8 mouse cellular contexts compared by ENCODE assay signal in the genomic region with DNA sequence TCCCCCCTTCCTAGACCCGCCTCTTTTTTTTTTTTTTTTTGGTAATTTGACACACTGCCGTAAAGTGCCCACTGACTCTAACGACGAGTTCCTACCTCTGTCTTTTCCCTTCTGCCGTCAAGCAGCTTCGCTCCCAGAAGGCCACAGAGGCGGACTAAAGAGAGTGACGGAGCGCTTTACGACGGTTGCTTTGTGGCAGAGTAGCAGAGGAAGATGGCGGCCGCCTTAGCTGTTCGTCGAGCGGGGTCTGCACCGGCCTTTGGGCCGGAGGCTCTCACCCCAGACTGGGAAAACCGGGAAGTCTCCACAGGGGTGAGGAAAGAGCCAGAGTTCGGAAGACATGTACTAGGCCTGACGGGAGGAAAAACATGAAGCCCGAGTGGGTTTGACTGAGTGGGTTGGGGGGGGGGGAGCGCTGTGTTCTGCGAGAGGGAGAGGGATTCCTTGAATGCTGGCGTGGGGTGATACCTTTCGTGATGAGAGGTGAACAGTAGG. TPM values are rescaled to one million over a fixed set of nuclear protein-coding genes. Genes with fewer than 3 reads are reported as not detected.
DNase-seq lines count a peak whose midpoint lies in the region; ATAC-seq and TF ChIP-seq lines count a peak whose summit lies in the region.

A gene (plus strand): TSS at position 184 of the 495 bp plus-strand sequence.

- peaks cover 0 to 6% of the 10 kb centered on the region in 2 experiments; a peak in 2 of 4 replicates for H3K4me1 ChIP-seq in ES-E14 (ENCODE audit: control insufficient read depth in 2 of 2, insufficient read depth in 2 of 2, low read length in 2 of 2, poor library complexity in 1 of 2)
- H3K4me1 ChIP-seq in forebrain, embryonic 15.5 days: peaks cover 19% of the 10 kb centered on the region
- peaks cover 2% of the 10 kb centered on the region; the same call in 1 of the 2 replicates for H3K4me1 ChIP-seq in lung, adult 2 months (ENCODE audit: control insufficient read depth, insufficient read depth, low read length)

- peak within 1 kb of the TSS; percentile 72 for H3K27ac ChIP-seq in ES-E14 (ENCODE audit: insufficient read depth, low read depth, low read length, poor library complexity, severe bottlenecking)
- peak within 1 kb of the TSS; percentile 47; the same call in 1 of the 2 replicates for H3K27ac ChIP-seq in forebrain, embryonic 15.5 days (replicated peaks)

- peaks cover 20% of the 10 kb centered on the region for H3K36me3 ChIP-seq in ES-E14 (ENCODE audit: control insufficient read depth, insufficient read depth, low read length, poor library complexity, severe bottlenecking)
- peaks cover 29% of the 10 kb centered on the region for H3K36me3 ChIP-seq in forebrain, embryonic 15.5 days

- H3K27me3 ChIP-seq in forebrain, embryonic 15.5 days: no peaks in the 10 kb centered on the region

- peak; percentile 85 for TF ChIP-seq POLR2A in lung, adult 2 months (IDR thresholded peaks at IDR 0.05; ENCODE audit: borderline replicate concordance, extremely low read depth, low read depth, low read length)

- no peak for TF ChIP-seq CTCF in lung, adult 2 months (IDR thresholded peaks at IDR 0.05; ENCODE audit: insufficient read depth, low read length)

- peak within 1 kb of the TSS; percentile 99 for H3K9ac ChIP-seq in ES-E14 (ENCODE audit: insufficient read depth, low read depth, low read length, poor library complexity, severe bottlenecking)
- H3K9ac ChIP-seq in forebrain, embryonic 15.5 days (replicated peaks): peak within 1 kb of the TSS; percentile 61

- H3K4me2 ChIP-seq in forebrain, embryonic 15.5 days (replicated peaks): peak within 1 kb of the TSS; percentile 73

- WGBS in forebrain, embryonic 15.5 days: under 1% methylated on average over 25 of the region's 26 CpGs
- WGBS in lung, adult 2 months: under 1% methylated on average over 25 of the region's 26 CpGs

- in situ Hi-C loops in ES-E14 (cut with MboI; ENCODE audit: low sequenced_read_pairs in 2 of 2, unreplicated experiment in 2 of 2): loop anchor here in 1 of 2 experiments (5.0 kb wide), 1 partner anchor 92 kb away; a partner anchor contains a TSS

- intact Hi-C loops in heart, postnatal 25 days (cut with DNase I): no loop called here

- peak; percentile 97 for ATAC-seq in forebrain, embryonic 15.5 days (replicated peaks)
- ATAC-seq in neutrophil, adult 5-6 weeks (ENCODE audit: extremely low read depth, insufficient number of reproducible peaks, low FRiP score, poor library complexity, severe bottlenecking): peak; percentile 99

- peak within 1 kb of the TSS; percentile 89 to 99 for H3K4me3 ChIP-seq in ES-E14 (ENCODE audit: insufficient read depth in 1 of 2, low read depth in 1 of 2, low read length in 2 of 2, poor library complexity in 1 of 2, severe bottlenecking in 1 of 2)
- peak within 1 kb of the TSS; percentile 69 for H3K4me3 ChIP-seq in forebrain, embryonic 15.5 days
- peak within 1 kb of the TSS; percentile 92 for H3K4me3 ChIP-seq in lung, adult 2 months (replicated peaks; ENCODE audit: extremely low read depth, low read depth, low read length)

- DNase-seq in ES-E14 (ENCODE audit: low read depth, low spot score): peak; percentile 91
- peak; percentile 95 for DNase-seq in cerebellum, adult 11-12 months
- peak; percentile 88 for DNase-seq in heart, postnatal 25 days (ENCODE audit: low spot score)
- peak; percentile 91 to 97 for DNase-seq in layer of hippocampus, adult 18-20 months (ENCODE audit: low spot score in 2 of 2)
- DNase-seq in lung, adult 2 months: peak; percentile 85
- DNase-seq in thymus, adult 18-20 months: peak; percentile 86 to 94

- H3K9me3 ChIP-seq in ES-E14 (ENCODE audit: control insufficient read depth, insufficient read depth, low read depth, low read length): no peaks in the 10 kb centered on the region
- H3K9me3 ChIP-seq in forebrain, embryonic 15.5 days: no peaks in the 10 kb centered on the region

TF ChIP-seq in ES-E14, 5 proteins besides CTCF, POLR2A, EP300 and RAD21:
- TF ChIP-seq MAFK (IDR thresholded peaks at IDR 0.05; ENCODE audit: insufficient read depth, low read depth, low read length) (peak; percentile 68), ZC3H11A (IDR thresholded peaks at IDR 0.05; ENCODE audit: borderline replicate concordance, low read depth, low read length) (no peak), HCFC1 (IDR thresholded peaks at IDR 0.05; ENCODE audit: borderline replicate concordance, insufficient read depth, low read length) (peak; percentile 85), CHD2 (IDR thresholded peaks at IDR 0.05; ENCODE audit: low read depth, low read length) (no peak), ZNF384 (IDR thresholded peaks at IDR 0.05; ENCODE audit: low read depth, low read length) (peak; percentile 100)

RNA-seq across cellular contexts. Expression of the gene that starts here (rescaled TPM):
- total RNA-seq in ES-E14 (2012; rRNA removed): 506 and 612 TPM in 2 replicates
- polyA plus RNA-seq in forebrain, embryonic 15.5 days (2015; fragmentation: Nextera tagmentation; extraction: Ambion mirVana): 750 and 789 TPM in 2 replicates
- total RNA-seq in heart, postnatal 25 days (2021): 100 to 1,000 TPM; 227 to 230 TPM
- total RNA-seq in layer of hippocampus, adult 18-20 months (2021): 100 to 1,000 TPM; 198 TPM
- 202 and 264 TPM in 2 replicates for polyA plus RNA-seq in lung, adult 2 months (2012; rRNA removed)
- 124 and 133 TPM in 2 replicates for total RNA-seq in neutrophil, adult 5-6 weeks (2017)

Comparison
In these comparisons a context has a peak if more than half of its experiments do, and no peak if none do; other contexts are left out.
1. Peak in every context shown above with its lines: DNase-seq, ATAC-seq, H3K4me3 ChIP-seq and H3K27ac ChIP-seq.